Comparison of ENCODE assay signal across 15 mouse cellular contexts in genomic region chr5:99857106-99857637, GRCm38 (mm10). TPM values are rescaled to one million over a fixed set of nuclear protein-coding genes. Genes with fewer than 3 reads are reported as not detected.
A peak's percentile ranks its signal among the peaks of the same experiment; 100 is the strongest.
DNase-seq lines count a peak whose midpoint lies in the region; ATAC-seq lines count a peak whose summit lies in the region.
"Had no signal": no experiment of that assay in that cellular context is flagged by ENCODE, and none has a peak within 500 bp of the region (broad histone marks: within the 10 kb centered on the region; RNA-seq: fewer than 3 reads in every experiment).

No protein-coding gene starts in this region.

- H3K4me3 ChIP-seq in heart, embryonic 16.5 days (ENCODE audit: low read length): no peak overlapping the region
- H3K4me3 ChIP-seq in embryonic facial prominence, embryonic 13.5 days: no peak overlapping the region
- H3K4me3 ChIP-seq: gastrocnemius, adult 2 months had no signal

- H3K27ac ChIP-seq in heart, embryonic 16.5 days (ENCODE audit: low read length): no peak overlapping the region
- no peak overlapping the region for H3K27ac ChIP-seq in embryonic facial prominence, embryonic 13.5 days
- H3K27ac ChIP-seq: gastrocnemius, adult 2 months had no signal

- H3K4me2 ChIP-seq in heart, embryonic 16.5 days (ENCODE audit: low read depth, low read length): peak overlapping the region; percentile 29; the same call in 1 of the 2 replicates
- peak overlapping the region; percentile 14; the same call in 1 of the 2 replicates for H3K4me2 ChIP-seq in embryonic facial prominence, embryonic 13.5 days

- H3K4me1 ChIP-seq in heart, embryonic 16.5 days (ENCODE audit: control insufficient read depth, insufficient read depth, low read length): peaks cover 3% of the 10 kb centered on the region; the same call in 1 of the 2 replicates
- H3K4me1 ChIP-seq in embryonic facial prominence, embryonic 13.5 days: peaks cover 6% of the 10 kb centered on the region

- WGBS in heart, embryonic 16.5 days: 31% methylated on average over 14 of the region's 14 CpGs
- WGBS in embryonic facial prominence, embryonic 13.5 days: 25% methylated on average over 14 of the region's 14 CpGs

- H3K36me3 ChIP-seq in heart, embryonic 16.5 days (ENCODE audit: control insufficient read depth, insufficient read depth): no peaks in the 10 kb centered on the region
- no peaks in the 10 kb centered on the region for H3K36me3 ChIP-seq in embryonic facial prominence, embryonic 13.5 days

- no peak; the same call in 1 of the 2 replicates for ATAC-seq in heart, embryonic 16.5 days (replicated peaks; ENCODE audit: extremely low read depth, insufficient read depth, low FRiP score)
- ATAC-seq in embryonic facial prominence, embryonic 13.5 days (ENCODE audit: insufficient number of reproducible peaks, insufficient read depth, low FRiP score, low TSS enrichment, low read depth): no peak
- no peak for ATAC-seq in activated CD4-positive, CD25-positive, alpha-beta regulatory T cell, adult 4 months

- H3K9ac ChIP-seq in heart, embryonic 16.5 days (ENCODE audit: low read length): no peak overlapping the region
- no peak overlapping the region for H3K9ac ChIP-seq in embryonic facial prominence, embryonic 13.5 days

- no peak for DNase-seq in heart, adult 18-20 months
- DNase-seq in ZHBTc4 (ENCODE audit: low read depth, low spot score): peak; percentile 17
- peak; percentile 71 to 81 for DNase-seq in thymus, adult 18-20 months
- no peak for DNase-seq in urinary bladder, adult 18-20 months (ENCODE audit: low spot score in 2 of 2)
- DNase-seq: cerebellum, adult 8-10 months; gastrocnemius, adult 2 months; kidney, adult 8-10 months; left cerebral cortex, postnatal 4 days; lung, adult 18-20 months; right cerebral cortex, adult 18-20 months had no signal

- no peaks in the 10 kb centered on the region for H3K9me3 ChIP-seq in heart, embryonic 16.5 days (replicated peaks; ENCODE audit: control insufficient read depth, low read length)
- no peaks in the 10 kb centered on the region for H3K9me3 ChIP-seq in embryonic facial prominence, embryonic 13.5 days

- H3K27me3 ChIP-seq in heart, embryonic 16.5 days (ENCODE audit: control insufficient read depth, insufficient read depth, low read length): no peaks in the 10 kb centered on the region
- peaks cover 6% of the 10 kb centered on the region for H3K27me3 ChIP-seq in embryonic facial prominence, embryonic 13.5 days

RNA-seq across cellular contexts. Expression of gene Vamp9, which starts 48.9 kb away (rescaled TPM):
- polyA plus RNA-seq in heart, embryonic 16.5 days (2015; fragmentation: Nextera tagmentation; extraction: Ambion mirVana): 0.81 and 0.86 TPM in 2 replicates
- not detected for total RNA-seq in heart, adult 18-20 months (2021)
- polyA plus RNA-seq in embryonic facial prominence, embryonic 13.5 days (2015; fragmentation: Nextera tagmentation; extraction: Ambion mirVana): 0.56 and 0.72 TPM in 2 replicates
- polyA plus RNA-seq in activated CD4-positive, CD25-positive, alpha-beta regulatory T cell, adult 4 months (2017; shearing (Covaris generic)): not detected
- total RNA-seq: gastrocnemius, adult 2 months; left cerebral cortex, postnatal 4 days; megakaryocyte progenitor cell, adult 5-6 weeks had no signal
- polyA plus RNA-seq: neural tube, embryonic 11.5 days had no signal

Comparison
In these comparisons a context has a peak if more than half of its experiments do, and no peak if none do; other contexts are left out.
1. DNase-seq: peak in ZHBTc4 (single experiment) and thymus, adult 18-20 months (2 of 2); none in heart, adult 18-20 months (0 of 2) and urinary bladder, adult 18-20 months (0 of 2).